Mouse (Mus musculus) limb, embryonic 14.5 days (tissue): Measurements from ENCODE around the gene Cct8l1. TPM values are rescaled to one million over a fixed set of nuclear protein-coding genes. Genes with fewer than 3 reads are reported as not detected.

ENCODE experiments used
- ATAC-seq: fragments of 200-750 bp; cut with Nextera tagmentation; 2 replicates; pipeline ENCODE4 v1.8.0; 2017; ENCODE audit warnings: low read depth, moderate number of reproducible peaks, moderate TSS enrichment; ENCODE audit not compliant: low FRiP score
- DNase-seq: peaks from one replicate; pipeline ENCODE4 v3.0.0-alpha.2; 2015; ENCODE audit warnings: low spot score
- H3K27ac ChIP-seq: fragments of 300-500 bp; sonication (generic); replicated peaks from 2 replicates; pipeline ENCODE4 v1.5.1; 2014; ENCODE audit warnings: low read depth, mild to moderate bottlenecking, low read length, moderate library complexity, mixed read lengths
- H3K27me3 ChIP-seq: fragments of 300-500 bp; sonication (generic); 2 replicates; pipeline ENCODE4 v1.6.1; 2014; ENCODE audit warnings: low read length, mixed read lengths; ENCODE audit not compliant: control insufficient read depth, insufficient read depth
- H3K36me3 ChIP-seq: fragments of 300-500 bp; sonication (generic); 2 replicates; pipeline ENCODE4 v1.6.1; 2014; ENCODE audit warnings: mild to moderate bottlenecking, low read length, moderate library complexity, mixed read lengths; ENCODE audit not compliant: control insufficient read depth, insufficient read depth
- H3K4me1 ChIP-seq: fragments of 300-500 bp; sonication (generic); 2 replicates; pipeline ENCODE4 v1.6.1; 2014; ENCODE audit warnings: antibody characterized with exemption, low read length, mixed read lengths; ENCODE audit not compliant: control insufficient read depth, insufficient read depth
- H3K4me2 ChIP-seq: fragments of 300-500 bp; sonication (generic); replicated peaks from 2 replicates; pipeline ENCODE4 v1.6.1; 2014; ENCODE audit warnings: low read depth, mild to moderate bottlenecking, low read length, moderate library complexity; ENCODE audit not compliant: severe bottlenecking
- H3K4me3 ChIP-seq: fragments of 300-500 bp; sonication (generic); replicated peaks from 2 replicates; pipeline ENCODE4 v1.5.1; 2014; ENCODE audit warnings: low read length
- H3K9ac ChIP-seq: fragments of 300-500 bp; sonication (generic); 2 replicates; pipeline ENCODE4 v1.6.1; 2014; ENCODE audit warnings: mild to moderate bottlenecking, low read depth, low read length, moderate library complexity; ENCODE audit not compliant: severe bottlenecking
- H3K9me3 ChIP-seq: fragments of 300-500 bp; sonication (generic); 2 replicates; pipeline ENCODE4 v1.6.1; 2016; ENCODE audit warnings: low read length; ENCODE audit not compliant: control insufficient read depth
- POLR2A ChIP-seq: fragments of 200-500 bp; IDR thresholded peaks from 2 replicates; pipeline ENCODE4 v1.8.0; 2012; ENCODE audit warnings: inconsistent platforms, mild to moderate bottlenecking, moderate library complexity, borderline replicate concordance; ENCODE audit not compliant: insufficient read depth, insufficient read length; ENCODE audit errors: extremely low read depth
- WGBS: fragments of 180-500 bp; shearing (Covaris S2); extraction: QIAGEN DNeasy Blood & Tissue Kit; methylation state at CpG from one replicate; pipeline ENCODE4 v1.1.7; 2014; 5-methylcytosine and 5-hydroxymethylcytosine counted together
- polyA plus RNA-seq, 2 experiments: library from polyadenylated mRNA; depleted of rRNA in 1 of 2; stranded (reverse) in 1 of 2; unstranded in 1 of 2; fragments of >200 nt; fragmentation: Nextera tagmentation in 1 of 2; extraction: Ambion mirVana in 1 of 2; gene quantifications; 2 replicates each; pipeline versions ENCODE4 v1.2.1 to v1.2.3; 2012 to 2014

Gene Cct8l1
- polyA plus RNA-seq, 2 experiments: 0.12 TPM; not detected in 1

- no peak for ATAC-seq
- 81% methylated on average over 5 of the region's 5 CpGs for WGBS
- H3K4me2 ChIP-seq: no peak overlapping the region
Measured at GRCm38 (mm10) chr5:25555684-25556083, 39.8 kb downstream of the Cct8l1 start.

GRCm38 (mm10) chr5:25556363-25556762, 40.5 kb downstream of the Cct8l1 start:
- no peak overlapping the region for H3K9ac ChIP-seq
- no peak for ATAC-seq
- 80% methylated on average over 5 of the region's 5 CpGs for WGBS
- no peak overlapping the region for H3K4me3 ChIP-seq
- H3K27me3 ChIP-seq: no peaks in the 10 kb centered on the region
- no peaks in the 10 kb centered on the region for H3K4me1 ChIP-seq
- TF ChIP-seq POLR2A: no peak
- no peaks in the 10 kb centered on the region for H3K36me3 ChIP-seq
- no peak overlapping the region for H3K4me2 ChIP-seq
- DNase-seq: no peak
- H3K27ac ChIP-seq: no peak overlapping the region
- no peaks in the 10 kb centered on the region for H3K9me3 ChIP-seq

More at GRCm38 (mm10) chr5:25555684-25556083, 39.8 kb downstream of the Cct8l1 start:
- no peak for DNase-seq
- Histone ChIP-seq H3K4me3 (no peak overlapping the region), H3K27me3 (no peaks in the 10 kb centered on the region), H3K9ac (no peak overlapping the region), H3K36me3 (no peaks in the 10 kb centered on the region), H3K9me3 (no peaks in the 10 kb centered on the region), H3K27ac (no peak overlapping the region), H3K4me1 (no peaks in the 10 kb centered on the region)
- TF ChIP-seq POLR2A: no peak

Other genes starting within 250 kb of the Cct8l1 start
- gene Kmt2c, start 17.3 kb upstream of the Cct8l1 start, polyA plus RNA-seq (2012; rRNA removed): 26.5 and 30.4 TPM in 2 replicates
- 19.8 and 24.6 TPM in 2 replicates for gene Kmt2c, start 17.3 kb upstream of the Cct8l1 start, polyA plus RNA-seq (2014; fragmentation: Nextera tagmentation; extraction: Ambion mirVana)
- gene Xrcc2, start 189.8 kb downstream of the Cct8l1 start, polyA plus RNA-seq (2012; rRNA removed): 11.7 and 14.1 TPM in 2 replicates
- gene Xrcc2, start 189.8 kb downstream of the Cct8l1 start, polyA plus RNA-seq (2014; fragmentation: Nextera tagmentation; extraction: Ambion mirVana): 3.1 and 4.4 TPM in 2 replicates
- gene Actr3b, start 243.9 kb downstream of the Cct8l1 start, polyA plus RNA-seq (2012; rRNA removed): 2.2 and 2.3 TPM in 2 replicates
- gene Actr3b, start 243.9 kb downstream of the Cct8l1 start, polyA plus RNA-seq (2014; fragmentation: Nextera tagmentation; extraction: Ambion mirVana): 4.2 and 4.6 TPM in 2 replicates